Mouse (Mus musculus) macrophage (primary cell): ENCODE data around the gene 2410004B18Rik. TPM values are rescaled to one million over a fixed set of nuclear protein-coding genes. Genes with fewer than 3 reads are reported as not detected.
"Not testable (repeated sequence)": the region's sequence is repeated elsewhere in the genome, so short reads cannot be mapped to it uniquely, and the experiment has no call there.

Experiments
- H3K27ac ChIP-seq: fragments of 350-480 bp; formaldehyde crosslinking; 2 replicates; pipeline ENCODE4 v1.9.0; 2021
- H3K36me3 ChIP-seq: fragments of 350-480 bp; formaldehyde crosslinking; 2 replicates; pipeline ENCODE4 v1.9.0; 2021; ENCODE audit errors: inconsistent target
- H3K4me3 ChIP-seq: fragments of 350-480 bp; formaldehyde crosslinking; 2 replicates; pipeline ENCODE4 v1.9.0; 2021; ENCODE audit errors: inconsistent target
- H3K79me2 ChIP-seq: fragments of 350-480 bp; formaldehyde crosslinking; 2 replicates; pipeline ENCODE4 v1.9.0; 2021; ENCODE audit errors: inconsistent target
- WGBS: methylation state at CpG from one replicate; pipeline ENCODE4 v1.1.7; 2026; ENCODE audit warnings: inconsistent platforms; ENCODE audit not compliant: missing documents; 5-methylcytosine and 5-hydroxymethylcytosine counted together
- polyA plus RNA-seq: library from polyadenylated mRNA; stranded (reverse); fragments of 250-400 nt; gene quantifications from 3 replicates; pipeline ENCODE4 v1.2.4, GENCODE M21; 2018; ENCODE audit warnings: inconsistent platforms

The 2410004B18Rik gene
- polyA plus RNA-seq, 1 experiment from 2014 or later, result 19.9 TPM

DNA sequence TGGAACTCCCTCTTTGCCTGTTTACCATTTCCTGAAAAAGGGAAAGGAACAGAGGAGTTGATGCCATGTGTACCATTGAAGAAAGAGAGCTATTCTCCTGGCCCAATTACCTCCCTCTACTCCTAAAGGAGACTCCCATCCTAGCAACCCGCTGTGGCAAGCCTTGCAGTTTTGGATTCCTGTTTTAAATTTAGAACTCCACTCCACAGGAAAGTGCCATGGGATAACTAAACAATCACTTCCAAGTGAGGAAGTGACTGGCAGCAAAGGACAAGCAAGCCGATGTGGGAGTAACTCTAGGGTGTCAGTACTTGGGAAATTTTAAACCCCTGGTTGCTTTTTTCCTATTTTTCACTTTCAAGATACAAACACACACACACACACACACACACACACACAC, 8.8 kb downstream of the 2410004B18Rik start:
- Histone ChIP-seq H3K27ac (no peak overlapping the region), H3K4me3 (no peak overlapping the region), H3K79me2 (peaks cover 18% of the 10 kb centered on the region), H3K36me3 (peaks cover 26% of the 10 kb centered on the region)
- WGBS, result 79% methylated on average over 2 of the region's 2 CpGs

DNA sequence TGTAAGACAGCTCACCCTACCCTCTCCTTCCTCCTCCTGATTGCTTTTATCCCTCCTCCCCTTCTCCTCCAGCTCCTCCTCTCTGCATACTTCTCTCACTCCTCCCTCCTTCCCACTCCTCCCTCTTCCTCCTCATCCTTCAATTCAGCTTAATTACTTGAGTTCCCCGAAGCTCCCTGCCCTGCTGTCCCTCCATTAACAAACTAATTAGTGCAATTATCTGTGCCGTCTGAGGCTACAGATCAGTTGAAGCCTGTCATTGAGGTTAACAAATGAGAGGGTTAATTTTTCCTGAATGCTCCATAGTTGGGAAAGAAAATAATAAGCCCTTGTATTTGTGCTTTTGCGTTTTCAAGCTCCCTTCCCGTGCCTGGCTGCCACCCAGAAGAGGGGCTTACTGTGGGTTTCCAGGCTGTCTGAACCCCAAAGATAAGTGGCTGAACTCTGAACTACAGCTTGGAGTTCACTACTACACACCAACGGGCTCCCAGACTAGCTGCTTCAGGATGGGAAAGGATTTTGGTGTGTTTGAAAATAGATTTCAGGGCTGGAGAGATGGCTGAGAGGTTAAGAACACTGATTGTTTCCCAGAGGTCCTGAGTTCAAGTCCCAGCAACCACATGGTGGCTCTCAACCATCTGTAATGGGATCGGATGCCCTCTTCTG, 9.9 kb downstream of the 2410004B18Rik start:
- Histone ChIP-seq H3K27ac (no peak overlapping the region), H3K4me3 (no peak overlapping the region), H3K79me2 (peaks cover 8% of the 10 kb centered on the region), H3K36me3 (peaks cover 23% of the 10 kb centered on the region)
- 64% methylated on average over 6 of the region's 6 CpGs for WGBS

DNA sequence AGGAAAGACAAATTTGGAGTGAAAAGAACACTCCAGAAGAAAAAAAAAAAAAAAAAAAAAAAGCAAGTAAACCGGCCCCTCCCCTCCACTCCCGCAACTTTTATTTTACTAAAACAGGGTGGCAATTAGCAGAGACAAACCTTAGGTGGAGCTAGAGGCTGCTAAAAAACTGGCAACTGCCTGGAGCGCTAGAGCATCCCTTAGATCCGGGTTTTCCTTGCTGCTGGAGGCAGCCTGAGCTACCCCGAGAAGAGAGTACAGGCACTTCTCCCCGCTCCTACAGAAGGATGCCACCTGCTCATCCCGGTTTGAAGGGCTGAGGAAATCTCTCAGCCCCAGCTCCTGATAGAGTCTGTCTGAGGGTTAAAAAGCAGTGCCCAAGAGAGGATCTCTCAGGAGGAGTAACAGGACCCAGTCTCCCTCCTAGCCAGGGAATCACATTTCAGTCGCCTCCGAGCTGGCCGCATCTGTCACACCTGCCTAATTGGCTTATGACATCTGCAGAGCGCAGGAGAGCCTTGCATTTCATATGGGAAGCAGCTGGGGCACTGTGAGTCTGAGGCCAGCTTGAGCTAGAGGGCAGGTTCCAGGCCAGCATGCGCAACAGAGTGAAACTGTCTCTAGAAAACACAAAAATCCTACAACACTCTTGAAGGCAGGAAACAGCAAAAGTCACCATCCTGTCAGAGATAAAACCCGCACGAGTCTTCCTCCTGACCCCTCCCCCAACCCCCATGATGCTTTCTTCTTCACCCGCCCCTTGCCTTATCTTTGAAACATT, 12.4 kb downstream of the 2410004B18Rik start:
- no peak overlapping the region for H3K4me3 ChIP-seq
- H3K36me3 ChIP-seq, result no peaks in the 10 kb centered on the region
- 31% methylated on average over 15 of the region's 15 CpGs for WGBS
- H3K79me2 ChIP-seq, result no peaks in the 10 kb centered on the region
- no peak overlapping the region for H3K27ac ChIP-seq

DNA sequence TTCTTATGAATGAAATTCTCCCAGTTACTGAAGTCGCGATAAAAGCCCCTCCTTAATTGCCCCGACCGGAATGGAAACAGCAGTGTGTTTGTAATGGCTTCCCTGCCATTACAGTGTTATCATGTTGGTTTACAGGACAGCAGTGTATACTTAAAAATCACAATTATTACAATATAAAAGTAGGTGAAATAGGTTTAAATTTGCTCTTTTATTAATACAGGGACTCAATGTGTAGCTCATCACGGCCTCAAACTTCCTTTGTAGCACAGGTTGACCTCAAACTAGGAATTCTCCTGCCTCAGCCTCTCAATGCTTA, 13.0 kb downstream of the 2410004B18Rik start:
- Histone ChIP-seq H3K4me3 (no peak overlapping the region), H3K79me2 (no peaks in the 10 kb centered on the region), H3K27ac (no peak overlapping the region), H3K36me3 (no peaks in the 10 kb centered on the region)
- WGBS, result 85% methylated on average over 5 of the region's 5 CpGs

DNA sequence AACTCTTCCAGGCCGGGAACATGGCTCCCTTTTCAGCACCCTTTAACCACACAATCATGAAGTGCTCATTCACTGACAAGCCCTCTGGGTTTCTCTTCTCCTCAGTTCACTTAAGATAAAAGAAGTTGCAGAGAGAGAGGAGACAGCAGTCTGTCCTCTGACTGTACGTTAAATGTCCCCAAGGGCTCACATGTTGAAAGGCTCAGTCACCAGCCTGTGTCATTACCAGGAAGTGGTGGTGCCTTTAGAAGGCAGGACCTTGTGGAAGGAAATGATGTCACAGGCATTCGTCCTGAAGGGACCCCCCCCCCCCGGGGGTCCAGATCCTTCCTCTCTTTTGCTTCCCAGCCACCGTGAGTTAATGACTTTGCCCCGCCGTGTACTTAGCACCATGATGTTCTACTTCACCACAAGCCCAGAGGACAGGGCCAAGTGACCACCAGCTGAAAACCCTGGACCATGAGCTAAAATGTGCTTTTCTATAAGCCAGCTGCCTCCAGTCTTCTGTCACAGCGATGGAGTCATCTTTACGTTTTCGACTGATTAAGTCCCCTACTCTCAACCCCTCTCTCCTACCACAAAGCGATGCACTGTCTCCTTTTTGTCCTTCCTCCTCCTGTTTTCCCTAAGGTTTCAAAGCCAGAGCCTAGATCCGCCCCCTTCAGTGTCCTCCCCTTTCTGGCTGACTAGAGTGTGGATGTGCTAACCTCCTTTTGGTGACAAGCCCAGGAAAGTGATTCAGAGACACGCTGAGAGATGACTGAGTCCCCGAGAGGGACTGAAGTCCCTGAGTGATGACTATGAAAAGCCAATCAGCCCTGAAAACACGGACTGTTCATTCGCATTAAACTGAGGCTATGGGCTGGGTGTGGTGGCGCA, 13.7 kb downstream of the 2410004B18Rik start:
- Histone ChIP-seq H3K36me3 (no peaks in the 10 kb centered on the region), H3K79me2 (no peaks in the 10 kb centered on the region)

DNA sequence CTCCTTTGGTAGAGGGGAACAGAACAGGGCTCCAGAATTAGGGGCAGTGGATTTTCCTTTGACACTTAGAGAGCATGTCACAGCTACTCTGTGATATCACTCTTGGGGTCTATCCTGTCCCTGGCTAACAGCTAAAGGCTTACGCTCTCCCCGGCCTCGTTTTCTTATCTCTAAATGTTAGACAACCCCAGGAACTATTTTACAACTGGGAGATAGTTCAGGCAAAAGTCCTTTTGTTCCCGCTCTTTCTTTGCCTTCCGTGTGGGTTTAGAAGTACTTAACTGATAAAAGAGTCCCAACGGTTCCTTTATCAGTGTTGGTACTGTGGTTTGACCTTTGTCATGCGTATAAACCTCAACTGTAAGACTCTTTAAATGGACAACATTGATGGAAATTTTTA, 15.1 kb downstream of the 2410004B18Rik start:
- no peaks in the 10 kb centered on the region for H3K36me3 ChIP-seq
- no peak overlapping the region for H3K27ac ChIP-seq
- WGBS, result 80% methylated on average over 7 of the region's 7 CpGs
- H3K79me2 ChIP-seq, result no peaks in the 10 kb centered on the region
- no peak overlapping the region for H3K4me3 ChIP-seq

More for the DNA sequence above, 13.7 kb downstream of the 2410004B18Rik start:
- Histone ChIP-seq H3K27ac (no peak overlapping the region), H3K4me3 (no peak overlapping the region)
- WGBS, result 63% methylated on average over 17 of the region's 17 CpGs

GRCm38 (mm10) chr3:145953411-145953810, 15.6 kb downstream of the 2410004B18Rik start:
- WGBS, result 83% methylated on average over 1 of the region's 2 CpGs
- Histone ChIP-seq H3K36me3 (no peaks in the 10 kb centered on the region), H3K4me3 (no peak overlapping the region), H3K79me2 (no peaks in the 10 kb centered on the region), H3K27ac (no peak overlapping the region)

DNA sequence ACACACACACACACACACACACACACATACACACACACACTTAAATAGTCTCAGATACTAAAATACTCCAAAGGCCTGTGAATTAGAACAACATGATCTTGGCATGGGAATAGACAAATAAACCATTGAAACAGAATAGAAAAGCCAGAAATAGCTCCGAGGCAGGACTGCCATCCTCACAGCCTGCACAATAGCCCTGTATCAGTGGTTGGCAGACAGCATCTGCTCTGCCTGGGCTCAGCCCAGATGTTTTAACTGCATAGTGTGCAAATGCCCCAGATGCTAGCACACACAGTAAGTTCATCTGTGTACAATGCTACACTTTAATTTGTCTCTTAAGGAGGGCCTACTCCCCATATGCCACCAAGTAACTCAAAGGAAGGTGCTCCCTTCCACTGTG, 22.0 kb downstream of the 2410004B18Rik start:
- no peak overlapping the region for H3K27ac ChIP-seq
- H3K4me3 ChIP-seq, result no peak overlapping the region
- no peaks in the 10 kb centered on the region for H3K36me3 ChIP-seq
- H3K79me2 ChIP-seq, result no peaks in the 10 kb centered on the region
- WGBS, result 100% methylated on average over 1 of the region's 1 CpGs

- Histone ChIP-seq H3K79me2 (no peaks in the 10 kb centered on the region), H3K4me3 (no peak overlapping the region), H3K36me3 (no peaks in the 10 kb centered on the region), H3K27ac (no peak overlapping the region)
- 84% methylated on average over 9 of the region's 9 CpGs for WGBS
Observed at GRCm38 (mm10) chr3:145962411-145962810, 24.6 kb downstream of the 2410004B18Rik start.

GRCm38 (mm10) chr3:145963101-145964017, 25.5 kb downstream of the 2410004B18Rik start:
- H3K36me3 ChIP-seq, result no peaks in the 10 kb centered on the region
- 0 out of 2 replicates have a peak overlapping the region, but pooled peaks have one; percentile 1 for H3K27ac ChIP-seq
- no peaks in the 10 kb centered on the region for H3K79me2 ChIP-seq
- WGBS, result 39% methylated on average over 30 of the region's 31 CpGs
- H3K4me3 ChIP-seq, result no peak overlapping the region

- 0 out of 2 replicates have a peak overlapping the region, but pooled peaks have one; percentile 1 for H3K27ac ChIP-seq
- H3K4me3 ChIP-seq, result no peak overlapping the region
- 8% methylated on average over 10 of the region's 10 CpGs for WGBS
- no peaks in the 10 kb centered on the region for H3K36me3 ChIP-seq
- no peaks in the 10 kb centered on the region for H3K79me2 ChIP-seq
Observed at GRCm38 (mm10) chr3:145964018-145964387, 26.2 kb downstream of the 2410004B18Rik start.

DNA sequence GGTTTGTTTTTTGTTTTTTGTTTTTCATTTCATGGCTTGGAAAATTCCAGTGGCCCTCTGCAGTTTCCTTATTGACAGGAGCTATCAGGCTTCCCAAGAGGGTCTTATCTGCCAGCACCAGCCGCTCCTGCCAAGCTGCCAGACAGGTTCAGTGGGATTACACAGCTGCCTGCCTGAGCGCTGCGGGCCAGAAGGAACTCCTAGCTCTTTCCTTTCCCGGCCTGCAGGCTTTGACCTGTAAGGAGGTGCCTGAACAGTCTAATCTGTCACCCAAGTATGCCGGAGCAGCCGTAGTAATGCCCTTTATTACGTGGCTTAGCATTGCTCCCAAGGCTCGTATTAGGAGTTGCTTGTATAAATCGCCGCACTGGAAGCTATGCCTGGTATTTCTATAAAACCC, 26.7 kb downstream of the 2410004B18Rik start:
- 0 out of 2 replicates have a peak overlapping the region, but pooled peaks have one; percentile 1 for H3K27ac ChIP-seq
- WGBS, result 76% methylated on average over 10 of the region's 10 CpGs
- no peaks in the 10 kb centered on the region for H3K79me2 ChIP-seq
- no peak overlapping the region for H3K4me3 ChIP-seq
- no peaks in the 10 kb centered on the region for H3K36me3 ChIP-seq

GRCm38 (mm10) chr3:145965583-145965982, 27.8 kb downstream of the 2410004B18Rik start:
- not testable (repeated sequence) for H3K36me3 ChIP-seq, H3K4me3 ChIP-seq, H3K79me2 ChIP-seq, H3K27ac ChIP-seq
- 94% methylated on average over 3 of the region's 3 CpGs for WGBS

GRCm38 (mm10) chr3:145966806-145967205, 29.0 kb downstream of the 2410004B18Rik start:
- Histone ChIP-seq H3K79me2 (no peaks in the 10 kb centered on the region), H3K36me3 (no peaks in the 10 kb centered on the region), H3K27ac (no peak overlapping the region), H3K4me3 (no peak overlapping the region)
- 96% methylated on average over 5 of the region's 5 CpGs for WGBS
